Mouse (Mus musculus): ENCODE results near the gene Hhat. TPM values are rescaled to one million over a fixed set of nuclear protein-coding genes. Genes with fewer than 3 reads are reported as not detected.

Hhat gene
- polyA plus RNA-seq, 1 experiment from 2014 or later, result 1.0 TPM

- Histone ChIP-seq H3K4me3 (ENCODE audit: low read depth, low read length) (no peak overlapping the region), H3K27ac (ENCODE audit: low read length) (peak overlapping the region; percentile 24; the same call in 1 of the 2 replicates), H3K36me3 (ENCODE audit: control insufficient read depth, insufficient read depth) (no peaks in the 10 kb centered on the region), H3K4me1 (ENCODE audit: control insufficient read depth, low read depth, low read length) (peaks cover 11% of the 10 kb centered on the region; the same call in 1 of the 2 replicates), H3K27me3 (ENCODE audit: control insufficient read depth, insufficient read depth, low read depth, low read length) (no peaks in the 10 kb centered on the region), H3K9me3 (replicated peaks; ENCODE audit: control insufficient read depth, low read length) (no peaks in the 10 kb centered on the region), H3K9ac (ENCODE audit: low read depth, low read length) (peak overlapping the region; percentile 12; the same call in 1 of the 2 replicates), H3K4me2 (ENCODE audit: low read depth, low read length) (0 out of 2 replicates have a peak overlapping the region, but pooled peaks have one; percentile 9)
- ATAC-seq (ENCODE audit: low read depth), result peak; percentile 73
- 50% methylated on average over 4 of the region's 4 CpGs for WGBS (ENCODE audit: insufficient replicate concordance)
Observed at GRCm38 (mm10) chr1:192650023-192650422, 121.0 kb downstream of the Hhat start.

- Histone ChIP-seq H3K4me2 (ENCODE audit: low read depth, low read length) (0 out of 2 replicates have a peak overlapping the region, but pooled peaks have one; percentile 9), H3K9ac (ENCODE audit: low read depth, low read length) (no peak overlapping the region), H3K4me3 (ENCODE audit: low read depth, low read length) (no peak overlapping the region), H3K27ac (ENCODE audit: low read length) (no peak overlapping the region), H3K9me3 (replicated peaks; ENCODE audit: control insufficient read depth, low read length) (no peaks in the 10 kb centered on the region), H3K27me3 (ENCODE audit: control insufficient read depth, insufficient read depth, low read depth, low read length) (no peaks in the 10 kb centered on the region), H3K36me3 (ENCODE audit: control insufficient read depth, insufficient read depth) (no peaks in the 10 kb centered on the region), H3K4me1 (ENCODE audit: control insufficient read depth, low read depth, low read length) (peaks cover 11% of the 10 kb centered on the region; the same call in 1 of the 2 replicates)
- WGBS (ENCODE audit: insufficient replicate concordance), result 47% methylated on average over 3 of the region's 3 CpGs
- ATAC-seq (ENCODE audit: low read depth), result peak; percentile 77
Observed at GRCm38 (mm10) chr1:192649233-192649632, 121.8 kb downstream of the Hhat start.

GRCm38 (mm10) chr1:192647361-192647760, 123.7 kb downstream of the Hhat start:
- H3K27me3 ChIP-seq (ENCODE audit: control insufficient read depth, insufficient read depth, low read depth, low read length), result no peaks in the 10 kb centered on the region
- H3K27ac ChIP-seq (ENCODE audit: low read length), result no peak overlapping the region
- ATAC-seq (ENCODE audit: low read depth), result no peak
- no peak overlapping the region for H3K9ac ChIP-seq (ENCODE audit: low read depth, low read length)
- WGBS (ENCODE audit: insufficient replicate concordance), result 73% methylated on average over 2 of the region's 2 CpGs
- no peak overlapping the region for H3K4me3 ChIP-seq (ENCODE audit: low read depth, low read length)
- H3K36me3 ChIP-seq (ENCODE audit: control insufficient read depth, insufficient read depth), result no peaks in the 10 kb centered on the region
- H3K4me2 ChIP-seq (ENCODE audit: low read depth, low read length), result no peak overlapping the region
- no peaks in the 10 kb centered on the region for H3K9me3 ChIP-seq (replicated peaks; ENCODE audit: control insufficient read depth, low read length)
- peaks cover 11% of the 10 kb centered on the region; the same call in 1 of the 2 replicates for H3K4me1 ChIP-seq (ENCODE audit: control insufficient read depth, low read depth, low read length)

GRCm38 (mm10) chr1:192642126-192642525, 128.9 kb downstream of the Hhat start:
- no peak overlapping the region for H3K4me3 ChIP-seq (ENCODE audit: low read depth, low read length)
- ATAC-seq (ENCODE audit: low read depth), result no peak

GRCm38 (mm10) chr1:192639175-192639574, 131.8 kb downstream of the Hhat start:
- Histone ChIP-seq H3K27me3 (ENCODE audit: control insufficient read depth, insufficient read depth, low read depth, low read length) (no peaks in the 10 kb centered on the region), H3K4me3 (ENCODE audit: low read depth, low read length) (no peak overlapping the region), H3K9me3 (replicated peaks; ENCODE audit: control insufficient read depth, low read length) (no peaks in the 10 kb centered on the region), H3K36me3 (ENCODE audit: control insufficient read depth, insufficient read depth) (no peaks in the 10 kb centered on the region), H3K4me1 (ENCODE audit: control insufficient read depth, low read depth, low read length) (no peaks in the 10 kb centered on the region), H3K9ac (ENCODE audit: low read depth, low read length) (no peak overlapping the region), H3K4me2 (ENCODE audit: low read depth, low read length) (no peak overlapping the region), H3K27ac (ENCODE audit: low read length) (no peak overlapping the region)
- 40% methylated on average over 3 of the region's 3 CpGs for WGBS (ENCODE audit: insufficient replicate concordance)
- ATAC-seq (ENCODE audit: low read depth), result no peak

More at GRCm38 (mm10) chr1:192642126-192642525, 128.9 kb downstream of the Hhat start:
- H3K4me2 ChIP-seq (ENCODE audit: low read depth, low read length), result no peak overlapping the region
- H3K27ac ChIP-seq (ENCODE audit: low read length), result no peak overlapping the region
- H3K9me3 ChIP-seq (replicated peaks; ENCODE audit: control insufficient read depth, low read length), result no peaks in the 10 kb centered on the region
- H3K36me3 ChIP-seq (ENCODE audit: control insufficient read depth, insufficient read depth), result no peaks in the 10 kb centered on the region
- no peak overlapping the region for H3K9ac ChIP-seq (ENCODE audit: low read depth, low read length)
- WGBS (ENCODE audit: insufficient replicate concordance), result 37% methylated on average over 2 of the region's 2 CpGs
- no peaks in the 10 kb centered on the region for H3K4me1 ChIP-seq (ENCODE audit: control insufficient read depth, low read depth, low read length)
- H3K27me3 ChIP-seq (ENCODE audit: control insufficient read depth, insufficient read depth, low read depth, low read length), result no peaks in the 10 kb centered on the region

- no peaks in the 10 kb centered on the region for H3K9me3 ChIP-seq (replicated peaks; ENCODE audit: control insufficient read depth, low read length)
- no peak overlapping the region for H3K4me3 ChIP-seq (ENCODE audit: low read depth, low read length)
- H3K27ac ChIP-seq (ENCODE audit: low read length), result no peak overlapping the region
- ATAC-seq (ENCODE audit: low read depth), result no peak
- H3K4me1 ChIP-seq (ENCODE audit: control insufficient read depth, low read depth, low read length), result no peaks in the 10 kb centered on the region
- no peaks in the 10 kb centered on the region for H3K36me3 ChIP-seq (ENCODE audit: control insufficient read depth, insufficient read depth)
- H3K4me2 ChIP-seq (ENCODE audit: low read depth, low read length), result no peak overlapping the region
- H3K27me3 ChIP-seq (ENCODE audit: control insufficient read depth, insufficient read depth, low read depth, low read length), result no peaks in the 10 kb centered on the region
- H3K9ac ChIP-seq (ENCODE audit: low read depth, low read length), result no peak overlapping the region
- 47% methylated on average over 2 of the region's 2 CpGs for WGBS (ENCODE audit: insufficient replicate concordance)
Observed at GRCm38 (mm10) chr1:192621843-192622242, 149.2 kb downstream of the Hhat start.

- Histone ChIP-seq H3K27ac (ENCODE audit: low read length) (no peak overlapping the region), H3K4me2 (ENCODE audit: low read depth, low read length) (no peak overlapping the region), H3K4me3 (ENCODE audit: low read depth, low read length) (no peak overlapping the region), H3K9me3 (replicated peaks; ENCODE audit: control insufficient read depth, low read length) (no peaks in the 10 kb centered on the region), H3K9ac (ENCODE audit: low read depth, low read length) (no peak overlapping the region), H3K27me3 (ENCODE audit: control insufficient read depth, insufficient read depth, low read depth, low read length) (no peaks in the 10 kb centered on the region), H3K4me1 (ENCODE audit: control insufficient read depth, low read depth, low read length) (no peaks in the 10 kb centered on the region), H3K36me3 (ENCODE audit: control insufficient read depth, insufficient read depth) (no peaks in the 10 kb centered on the region)
- no peak for ATAC-seq (ENCODE audit: low read depth)
- 60% methylated on average over 6 of the region's 6 CpGs for WGBS (ENCODE audit: insufficient replicate concordance)
Observed at GRCm38 (mm10) chr1:192613271-192613670, 157.8 kb downstream of the Hhat start.

- Histone ChIP-seq H3K27ac (ENCODE audit: low read length) (no peak overlapping the region), H3K9ac (ENCODE audit: low read depth, low read length) (no peak overlapping the region), H3K27me3 (ENCODE audit: control insufficient read depth, insufficient read depth, low read depth, low read length) (no peaks in the 10 kb centered on the region), H3K36me3 (ENCODE audit: control insufficient read depth, insufficient read depth) (no peaks in the 10 kb centered on the region), H3K4me2 (ENCODE audit: low read depth, low read length) (no peak overlapping the region), H3K9me3 (replicated peaks; ENCODE audit: control insufficient read depth, low read length) (no peaks in the 10 kb centered on the region), H3K4me1 (ENCODE audit: control insufficient read depth, low read depth, low read length) (no peaks in the 10 kb centered on the region), H3K4me3 (ENCODE audit: low read depth, low read length) (no peak overlapping the region)
- 53% methylated on average over 11 of the region's 11 CpGs for WGBS (ENCODE audit: insufficient replicate concordance)
- peak; percentile 77 for ATAC-seq (ENCODE audit: low read depth)
Observed at GRCm38 (mm10) chr1:192611996-192612739, 158.9 kb downstream of the Hhat start.

GRCm38 (mm10) chr1:192606876-192607275, 164.1 kb downstream of the Hhat start:
- Histone ChIP-seq H3K36me3 (ENCODE audit: control insufficient read depth, insufficient read depth) (no peaks in the 10 kb centered on the region), H3K27ac (ENCODE audit: low read length) (no peak overlapping the region), H3K9ac (ENCODE audit: low read depth, low read length) (no peak overlapping the region), H3K4me2 (ENCODE audit: low read depth, low read length) (no peak overlapping the region), H3K4me3 (ENCODE audit: low read depth, low read length) (no peak overlapping the region), H3K27me3 (ENCODE audit: control insufficient read depth, insufficient read depth, low read depth, low read length) (no peaks in the 10 kb centered on the region), H3K4me1 (ENCODE audit: control insufficient read depth, low read depth, low read length) (no peaks in the 10 kb centered on the region), H3K9me3 (replicated peaks; ENCODE audit: control insufficient read depth, low read length) (no peaks in the 10 kb centered on the region)
- WGBS (ENCODE audit: insufficient replicate concordance), result 39% methylated on average over 8 of the region's 8 CpGs
- ATAC-seq (ENCODE audit: low read depth), result no peak

Measured in liver, embryonic 16.5 days (tissue).